Mouse (Mus musculus): ENCODE measurements at regions not wholly inside any gene's neighbourhood (a gene's known extent, or its start where the extent isn't known, plus 50 kb on each side); places are given as distances from the start of the nearest gene placed in this dataset.

- H3K36me3 ChIP-seq (replicated peaks; ENCODE audit: control insufficient read depth, insufficient read depth, low read depth) = no peaks in the 10 kb centered on the region
- no peaks in the 10 kb centered on the region for H3K9me3 ChIP-seq (ENCODE audit: control insufficient read depth, low read length)
- H3K4me1 ChIP-seq (replicated peaks; ENCODE audit: control insufficient read depth in 2 of 2, insufficient read depth in 2 of 2, low read length in 1 of 2) = no peaks in the 10 kb centered on the region
- ATAC-seq (ENCODE audit: insufficient read depth) = no peak
- H3K9ac ChIP-seq (replicated peaks) = no peak overlapping the region
- DNase-seq (ENCODE audit: low read depth in 3 of 3, low spot score in 3 of 3) = no peak
- H3K4me2 ChIP-seq (ENCODE audit: low read depth) = no peak overlapping the region
- TF ChIP-seq EP300 (IDR thresholded peaks at IDR 0.05; ENCODE audit: low read depth) = no peak
- TF ChIP-seq CTCF (IDR thresholded peaks at IDR 0.05; ENCODE audit: low read depth) = no peak
- H3K27ac ChIP-seq = no peak overlapping the region
- H3K27me3 ChIP-seq (ENCODE audit: control insufficient read depth, insufficient read depth, low read length) = no peaks in the 10 kb centered on the region
- H3K4me3 ChIP-seq (ENCODE audit: insufficient read depth in 1 of 2, low read depth in 2 of 2, low read length in 2 of 2) = no peak overlapping the region
- WGBS (ENCODE audit: insufficient replicate concordance) = 49% methylated on average over 3 of the region's 3 CpGs
Observed at GRCm38 (mm10) chr12:39123391-39124095, 344.4 kb downstream of the Etv1 start.

DNA sequence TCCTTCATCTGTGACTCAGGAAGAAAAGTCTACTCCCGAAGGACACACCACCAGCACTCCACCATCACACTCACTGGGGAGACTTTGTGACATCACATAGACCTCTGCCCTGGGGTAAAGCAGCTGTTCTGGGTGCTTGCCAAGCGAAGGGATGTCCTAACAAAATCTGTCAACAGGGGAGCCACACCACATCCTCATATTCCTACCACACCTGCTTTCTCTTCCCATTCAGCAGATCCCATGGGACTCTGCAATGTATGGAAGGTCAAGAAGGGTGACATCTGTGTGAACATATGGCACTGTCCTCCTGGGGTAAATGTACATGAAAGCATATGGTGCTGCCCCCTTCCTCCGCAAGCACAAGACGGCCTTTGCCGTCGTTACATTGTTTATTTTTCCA lies 375.5 kb downstream of the Etv1 start:
- no peak for ATAC-seq (ENCODE audit: insufficient read depth)
- Histone ChIP-seq H3K36me3 (replicated peaks; ENCODE audit: control insufficient read depth, insufficient read depth, low read depth) (no peaks in the 10 kb centered on the region), H3K9me3 (ENCODE audit: control insufficient read depth, low read length) (no peaks in the 10 kb centered on the region), H3K4me2 (ENCODE audit: low read depth) (no peak overlapping the region), H3K4me3 (ENCODE audit: insufficient read depth in 1 of 2, low read depth in 2 of 2, low read length in 2 of 2) (no peak overlapping the region), H3K9ac (replicated peaks) (no peak overlapping the region), H3K4me1 (replicated peaks; ENCODE audit: control insufficient read depth in 2 of 2, insufficient read depth in 2 of 2, low read length in 1 of 2) (no peaks in the 10 kb centered on the region), H3K27me3 (ENCODE audit: control insufficient read depth, insufficient read depth, low read length) (no peaks in the 10 kb centered on the region), H3K27ac (no peak overlapping the region)
- WGBS (ENCODE audit: insufficient replicate concordance) = 60% methylated on average over 6 of the region's 6 CpGs
- DNase-seq (ENCODE audit: low read depth in 3 of 3, low spot score in 3 of 3) = no peak
- TF ChIP-seq CTCF (IDR thresholded peaks at IDR 0.05; ENCODE audit: low read depth) (no peak), EP300 (IDR thresholded peaks at IDR 0.05; ENCODE audit: low read depth) (no peak)

GRCm38 (mm10) chr12:39176958-39177357 lies 397.8 kb downstream of the Etv1 start:
- Histone ChIP-seq H3K36me3 (replicated peaks; ENCODE audit: control insufficient read depth, insufficient read depth, low read depth) (no peaks in the 10 kb centered on the region), H3K4me1 (replicated peaks; ENCODE audit: control insufficient read depth in 2 of 2, insufficient read depth in 2 of 2, low read length in 1 of 2) (no peaks in the 10 kb centered on the region), H3K27me3 (ENCODE audit: control insufficient read depth, insufficient read depth, low read length) (no peaks in the 10 kb centered on the region), H3K27ac (no peak overlapping the region), H3K4me3 (ENCODE audit: insufficient read depth in 1 of 2, low read depth in 2 of 2, low read length in 2 of 2) (no peak overlapping the region), H3K4me2 (ENCODE audit: low read depth) (no peak overlapping the region), H3K9me3 (ENCODE audit: control insufficient read depth, low read length) (no peaks in the 10 kb centered on the region), H3K9ac (replicated peaks) (no peak overlapping the region)
- TF ChIP-seq EP300 (IDR thresholded peaks at IDR 0.05; ENCODE audit: low read depth) (no peak), CTCF (IDR thresholded peaks at IDR 0.05; ENCODE audit: low read depth) (no peak)
- WGBS (ENCODE audit: insufficient replicate concordance) = 55% methylated on average over 4 of the region's 4 CpGs
- ATAC-seq (ENCODE audit: insufficient read depth) (no peak), DNase-seq (ENCODE audit: low read depth in 3 of 3, low spot score in 3 of 3) (no peak)

GRCm38 (mm10) chr12:39224073-39224472 lies 444.9 kb downstream of the Etv1 start:
- Histone ChIP-seq H3K4me1 (replicated peaks; ENCODE audit: control insufficient read depth in 2 of 2, insufficient read depth in 2 of 2, low read length in 1 of 2) (no peaks in the 10 kb centered on the region), H3K9ac (replicated peaks) (no peak overlapping the region), H3K9me3 (ENCODE audit: control insufficient read depth, low read length) (no peaks in the 10 kb centered on the region), H3K4me2 (ENCODE audit: low read depth) (no peak overlapping the region), H3K27ac (no peak overlapping the region), H3K27me3 (ENCODE audit: control insufficient read depth, insufficient read depth, low read length) (no peaks in the 10 kb centered on the region), H3K4me3 (ENCODE audit: insufficient read depth in 1 of 2, low read depth in 2 of 2, low read length in 2 of 2) (no peak overlapping the region), H3K36me3 (replicated peaks; ENCODE audit: control insufficient read depth, insufficient read depth, low read depth) (no peaks in the 10 kb centered on the region)
- ATAC-seq (ENCODE audit: insufficient read depth) (no peak), DNase-seq (ENCODE audit: low read depth in 3 of 3, low spot score in 3 of 3) (no peak)
- no peak for TF ChIP-seq CTCF (IDR thresholded peaks at IDR 0.05; ENCODE audit: low read depth)
- no peak for TF ChIP-seq EP300 (IDR thresholded peaks at IDR 0.05; ENCODE audit: low read depth)
- WGBS (ENCODE audit: insufficient replicate concordance) = 60% methylated on average over 4 of the region's 4 CpGs

GRCm38 (mm10) chr12:39256605-39257004 lies 477.4 kb downstream of the Etv1 start:
- WGBS (ENCODE audit: insufficient replicate concordance) = 72% methylated on average over 6 of the region's 6 CpGs
- TF ChIP-seq EP300 (IDR thresholded peaks at IDR 0.05; ENCODE audit: low read depth) = no peak
- TF ChIP-seq CTCF (IDR thresholded peaks at IDR 0.05; ENCODE audit: low read depth) = no peak

More at GRCm38 (mm10) chr12:39256605-39257004, 477.4 kb downstream of the Etv1 start:
- H3K27me3 ChIP-seq (ENCODE audit: control insufficient read depth, insufficient read depth, low read length) = no peaks in the 10 kb centered on the region
- ATAC-seq (ENCODE audit: insufficient read depth) = no peak
- H3K36me3 ChIP-seq (replicated peaks; ENCODE audit: control insufficient read depth, insufficient read depth, low read depth) = no peaks in the 10 kb centered on the region
- no peaks in the 10 kb centered on the region for H3K4me1 ChIP-seq (replicated peaks; ENCODE audit: control insufficient read depth in 2 of 2, insufficient read depth in 2 of 2, low read length in 1 of 2)
- H3K27ac ChIP-seq = no peak overlapping the region
- H3K4me2 ChIP-seq (ENCODE audit: low read depth) = no peak overlapping the region
- no peak for DNase-seq (ENCODE audit: low read depth in 3 of 3, low spot score in 3 of 3)
- no peak overlapping the region for H3K4me3 ChIP-seq (ENCODE audit: insufficient read depth in 1 of 2, low read depth in 2 of 2, low read length in 2 of 2)
- H3K9ac ChIP-seq (replicated peaks) = no peak overlapping the region
- no peaks in the 10 kb centered on the region for H3K9me3 ChIP-seq (ENCODE audit: control insufficient read depth, low read length)

All from liver, embryonic 14.5 days (tissue).